Comparison of ENCODE assay signal across 18 mouse cellular contexts in the genomic region with DNA sequence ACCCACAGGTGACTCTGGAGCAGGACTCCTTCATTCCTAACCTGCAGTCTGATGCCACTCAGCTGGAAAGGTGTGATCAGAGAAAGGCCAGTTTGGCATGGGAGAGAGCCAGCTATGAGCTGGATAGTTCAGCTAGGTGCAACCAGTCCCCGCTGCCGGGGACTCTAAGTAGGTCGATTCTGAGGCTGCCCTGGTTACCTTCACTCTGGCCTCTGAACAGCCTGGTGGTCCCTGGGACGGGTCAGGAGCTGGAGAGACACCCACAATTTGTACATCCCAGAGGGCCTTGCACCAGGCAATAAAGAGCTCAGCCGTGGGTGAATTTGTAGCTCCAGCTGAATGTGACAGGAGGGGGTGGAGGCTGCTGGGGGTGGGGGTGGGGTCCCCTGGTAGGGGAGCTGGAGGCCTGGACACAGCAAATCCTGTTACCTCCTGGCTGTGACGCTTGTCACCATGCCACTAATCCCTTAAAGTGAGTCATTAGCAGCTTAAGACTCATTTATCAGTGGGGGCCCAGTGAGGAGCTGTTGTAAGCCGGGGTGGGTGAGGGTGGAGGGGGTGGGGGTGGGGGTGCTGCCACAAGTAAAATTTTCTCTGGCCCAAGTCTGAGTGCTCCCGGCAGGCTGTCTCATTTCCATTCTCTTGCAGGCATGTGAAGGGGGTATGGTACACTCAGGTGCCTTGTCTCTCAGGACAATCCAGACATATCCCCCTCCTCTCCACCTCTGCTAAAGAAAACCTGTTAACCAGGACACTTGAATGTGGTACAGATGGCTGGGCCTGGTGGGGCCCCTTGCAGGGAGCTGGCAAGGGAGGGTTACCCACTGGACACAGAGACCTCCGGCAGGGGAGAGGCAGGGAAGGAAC.
DNase-seq lines count a peak whose midpoint lies in the region; ATAC-seq and TF ChIP-seq lines count a peak whose summit lies in the region.
"Had no signal": no experiment of that assay in that cellular context is flagged by ENCODE, and none has a peak within 500 bp of the region (broad histone marks: within the 10 kb centered on the region; RNA-seq: fewer than 3 reads in every experiment).

No protein-coding gene starts in this region.

- ATAC-seq in embryonic facial prominence, embryonic 13.5 days (ENCODE audit: insufficient number of reproducible peaks, insufficient read depth, low FRiP score, low TSS enrichment, low read depth), result 0 out of 2 replicates have a peak, but pooled peaks have one; percentile 35
- ATAC-seq in limb, embryonic 11.5 days (ENCODE audit: insufficient number of reproducible peaks, low FRiP score, low TSS enrichment, low read depth), result no peak
- peak; percentile 45; the same call in 1 of the 2 replicates for ATAC-seq in midbrain, embryonic 15.5 days (replicated peaks)
- no peak for ATAC-seq in monocyte, adult 5-6 weeks (replicated peaks; ENCODE audit: insufficient number of reproducible peaks, low FRiP score, low TSS enrichment, poor library complexity, severe bottlenecking)
- no peak for ATAC-seq in erythroblast, adult 5-6 weeks (replicated peaks; ENCODE audit: low FRiP score, poor library complexity, severe bottlenecking)
- ATAC-seq: lung, postnatal 0 days had no signal

- TF ChIP-seq CTCF in brain, embryonic 14.5 days (IDR thresholded peaks at IDR 0.05; ENCODE audit: borderline replicate concordance, extremely low read depth, insufficient read depth, insufficient read length), result no peak

- H3K9ac ChIP-seq in embryonic facial prominence, embryonic 13.5 days, result 0 out of 2 replicates have a peak overlapping the region, but pooled peaks have one; percentile 36
- H3K9ac ChIP-seq in limb, embryonic 11.5 days (ENCODE audit: low read length), result peak overlapping the region; percentile 27; the same call in 1 of the 2 replicates
- no peak overlapping the region for H3K9ac ChIP-seq in midbrain, embryonic 15.5 days
- H3K9ac ChIP-seq: kidney, embryonic 15.5 days had no signal

- WGBS in embryonic facial prominence, embryonic 13.5 days, result 36% methylated on average over 9 of the region's 9 CpGs
- WGBS in limb, embryonic 11.5 days, result 39% methylated on average over 9 of the region's 9 CpGs
- 17% methylated on average over 9 of the region's 9 CpGs for WGBS in midbrain, embryonic 15.5 days

- peak overlapping the region; percentile 22; the same call in 1 of the 2 replicates for H3K27ac ChIP-seq in embryonic facial prominence, embryonic 13.5 days
- no peak overlapping the region for H3K27ac ChIP-seq in limb, embryonic 11.5 days (replicated peaks; ENCODE audit: low read depth, low read length)
- no peak overlapping the region for H3K27ac ChIP-seq in midbrain, embryonic 15.5 days
- H3K27ac ChIP-seq: heart, adult 2 months; kidney, embryonic 15.5 days; layer of hippocampus, adult 2 months; left cerebral cortex, adult 2 months had no signal

- peaks cover 11% of the 10 kb centered on the region; the same call in 1 of the 2 replicates for H3K36me3 ChIP-seq in embryonic facial prominence, embryonic 13.5 days
- H3K36me3 ChIP-seq in limb, embryonic 11.5 days (ENCODE audit: control insufficient read depth, insufficient read depth, low read length), result no peaks in the 10 kb centered on the region
- no peaks in the 10 kb centered on the region for H3K36me3 ChIP-seq in midbrain, embryonic 15.5 days (replicated peaks)

- no peaks in the 10 kb centered on the region for H3K9me3 ChIP-seq in embryonic facial prominence, embryonic 13.5 days
- H3K9me3 ChIP-seq in limb, embryonic 11.5 days (ENCODE audit: control insufficient read depth, low read length), result no peaks in the 10 kb centered on the region
- no peaks in the 10 kb centered on the region for H3K9me3 ChIP-seq in midbrain, embryonic 15.5 days
- H3K9me3 ChIP-seq: kidney, embryonic 15.5 days; megakaryocyte, embryonic 14.5 days had no signal

- H3K4me1 ChIP-seq in embryonic facial prominence, embryonic 13.5 days, result peaks cover 22% of the 10 kb centered on the region
- H3K4me1 ChIP-seq in limb, embryonic 11.5 days (ENCODE audit: control insufficient read depth, insufficient read depth, low read length), result peaks cover 10% of the 10 kb centered on the region
- peaks cover 15% of the 10 kb centered on the region for H3K4me1 ChIP-seq in midbrain, embryonic 15.5 days

- peak; percentile 82 for DNase-seq in brain, embryonic 14.5 days (ENCODE audit: low read depth)
- no peak for DNase-seq in limb, embryonic 11.5 days (ENCODE audit: low spot score)
- no peak for DNase-seq in gastrocnemius, adult 18-20 months (ENCODE audit: low spot score)
- DNase-seq: adrenal gland, adult 8-10 months; cerebellum, adult 9-11 months; embryo, embryonic 11 days; heart, adult 2 months; thymus, adult 2 months had no signal

- H3K4me2 ChIP-seq in embryonic facial prominence, embryonic 13.5 days, result no peak overlapping the region; the same call in 1 of the 2 replicates
- H3K4me2 ChIP-seq in limb, embryonic 11.5 days (ENCODE audit: low read depth, severe bottlenecking), result no peak overlapping the region
- no peak overlapping the region for H3K4me2 ChIP-seq in midbrain, embryonic 15.5 days
- H3K4me2 ChIP-seq: kidney, embryonic 15.5 days; liver, embryonic 11.5 days had no signal

- TF ChIP-seq POLR2A in brain, embryonic 14.5 days (IDR thresholded peaks at IDR 0.05; ENCODE audit: borderline replicate concordance, extremely low read depth, insufficient read depth, insufficient read length, poor library complexity, severe bottlenecking), result no peak

- no peaks in the 10 kb centered on the region for H3K27me3 ChIP-seq in embryonic facial prominence, embryonic 13.5 days
- no peaks in the 10 kb centered on the region for H3K27me3 ChIP-seq in limb, embryonic 11.5 days (ENCODE audit: control insufficient read depth, insufficient read depth, low read length)
- peaks cover 35% of the 10 kb centered on the region for H3K27me3 ChIP-seq in midbrain, embryonic 15.5 days (replicated peaks)
- H3K27me3 ChIP-seq: kidney, embryonic 15.5 days had no signal

- no peak overlapping the region for H3K4me3 ChIP-seq in embryonic facial prominence, embryonic 13.5 days
- no peak overlapping the region for H3K4me3 ChIP-seq in limb, embryonic 11.5 days (ENCODE audit: low read depth, low read length)
- no peak overlapping the region for H3K4me3 ChIP-seq in midbrain, embryonic 15.5 days
- H3K4me3 ChIP-seq: heart, adult 2 months; kidney, embryonic 15.5 days; layer of hippocampus, adult 2 months; left cerebral cortex, adult 2 months; megakaryocyte, embryonic 14.5 days had no signal

Comparison
In these comparisons a context has a peak if more than half of its experiments do, and no peak if none do; other contexts are left out.
1. ATAC-seq: peak in embryonic facial prominence, embryonic 13.5 days (single experiment) and midbrain, embryonic 15.5 days (single experiment); none in limb, embryonic 11.5 days (single experiment), monocyte, adult 5-6 weeks (single experiment) and erythroblast, adult 5-6 weeks (single experiment).